Mouse (Mus musculus): ENCODE results near the gene Siah1a. TPM values are rescaled to one million over a fixed set of nuclear protein-coding genes. Genes with fewer than 3 reads are reported as not detected.

Siah1a gene
- polyA plus RNA-seq, 1 experiment from 2014 or later, result 28.8 TPM

DNA sequence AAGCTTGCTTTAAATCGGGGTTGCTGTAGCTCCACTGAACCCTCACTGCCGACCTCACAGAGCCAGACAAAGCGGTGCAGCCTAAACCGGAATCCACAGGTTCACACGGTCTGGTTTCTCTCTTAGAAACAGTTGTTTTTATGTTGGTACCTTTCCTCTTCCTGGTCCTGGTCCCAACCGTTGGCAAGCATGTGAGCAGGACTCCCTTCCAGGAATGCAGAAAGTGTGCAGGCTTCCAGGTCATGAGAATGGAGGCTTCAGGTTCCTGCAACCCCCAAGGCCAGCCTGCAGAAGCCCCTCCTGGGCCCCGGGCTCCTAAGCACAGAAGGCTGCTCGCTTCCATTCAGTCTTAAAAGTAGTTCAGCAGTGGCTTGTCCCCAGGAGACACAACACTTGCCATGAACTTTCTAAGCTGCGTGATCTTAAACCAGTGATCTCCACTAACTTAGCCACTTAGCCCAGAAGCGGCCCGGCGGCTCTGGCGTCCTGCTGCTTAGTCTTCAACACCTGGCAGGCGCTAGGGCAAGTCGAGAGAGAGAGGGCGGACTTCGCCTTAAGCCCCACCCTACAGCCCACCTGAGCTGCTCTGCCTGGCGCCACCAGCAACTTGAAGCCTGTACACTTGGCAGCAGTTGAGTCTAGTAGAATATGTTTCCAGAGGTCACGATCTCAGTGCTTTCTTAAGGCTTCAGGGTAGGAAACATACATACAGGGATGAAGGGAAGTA, 17.3 kb downstream of the Siah1a start:
- ChIA-PET CTCF (interaction anchor here (2.3 kb wide), 1 partner anchor 9 kb away, joined by 6 read pairs; no protein-coding TSS in a partner anchor), POLR2A (no interaction called here)
- no peak for ATAC-seq
- TF ChIP-seq CTCF (IDR thresholded peaks at IDR 0.05), result no peak
- in situ Hi-C loops (cut with MboI; ENCODE audit: low pct_unique_long_range_greater_than_20kb), result loop anchor here (10.0 kb wide), 1 partner anchor 176 kb away; no protein-coding TSS in a partner anchor
- H3K27me3 ChIP-seq, result no peaks in the 10 kb centered on the region
- no peak for DNase-seq (ENCODE audit: low read depth, low spot score)

DNA sequence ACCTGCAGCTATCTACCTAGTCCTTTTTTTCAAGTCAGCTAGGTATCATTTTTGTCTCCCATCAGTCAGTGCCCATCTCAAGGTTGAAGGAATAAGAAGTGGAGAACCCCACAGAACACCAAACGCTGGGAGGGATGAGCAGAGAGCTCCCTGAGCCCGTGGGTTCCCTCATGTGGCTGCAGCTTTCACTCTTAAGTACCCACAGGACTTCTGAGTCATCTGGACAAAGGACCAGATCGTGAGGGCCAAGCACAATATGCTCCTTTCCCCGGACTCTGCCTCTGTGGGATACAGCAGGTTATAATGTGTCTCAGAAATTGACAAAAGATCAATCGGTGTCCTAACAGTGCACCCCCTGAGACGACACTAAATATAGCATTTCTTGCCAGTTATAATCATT, 18.8 kb downstream of the Siah1a start:
- DNase-seq (ENCODE audit: low read depth, low spot score) (no peak), ATAC-seq (no peak)
- POLR2A ChIA-PET, result interaction anchor here (0.8 kb wide), 1 partner anchor 149 kb away, joined by 6 read pairs; no protein-coding TSS in a partner anchor

GRCm38 (mm10) chr8:86721490-86721889, 24.2 kb downstream of the Siah1a start:
- no peak for ATAC-seq
- no peaks in the 10 kb centered on the region for H3K27me3 ChIP-seq
- POLR2A ChIA-PET, result no interaction called here
- no peak for DNase-seq (ENCODE audit: low read depth, low spot score)
- CTCF ChIA-PET, result interaction anchor here (1.0 to 2.0 kb wide), 6 partner anchors 9 to 182 kb away, joined by 3 to 7 read pairs (median 6); no protein-coding TSS in a partner anchor
- in situ Hi-C loops (cut with MboI; ENCODE audit: low pct_unique_long_range_greater_than_20kb), result loop anchor here (10.0 kb wide), 1 partner anchor 183 kb away; no protein-coding TSS in a partner anchor
- no peak for TF ChIP-seq CTCF (IDR thresholded peaks at IDR 0.05)

More for the DNA sequence above, 18.8 kb downstream of the Siah1a start:
- in situ Hi-C loops (cut with MboI; ENCODE audit: low pct_unique_long_range_greater_than_20kb), result loop anchor here (10.0 kb wide), 1 partner anchor 178 kb away; no protein-coding TSS in a partner anchor
- no peak for TF ChIP-seq CTCF (IDR thresholded peaks at IDR 0.05)
- CTCF ChIA-PET, result interaction anchor here (1.0 to 2.3 kb wide), 4 partner anchors 8 to 17 kb away, joined by 3 to 6 read pairs (median 4); no protein-coding TSS in a partner anchor
- H3K27me3 ChIP-seq, result no peaks in the 10 kb centered on the region

GRCm38 (mm10) chr8:86720756-86721459, 24.8 kb downstream of the Siah1a start:
- in situ Hi-C loops (cut with MboI; ENCODE audit: low pct_unique_long_range_greater_than_20kb), result loop anchor here (10.0 kb wide), 1 partner anchor 184 kb away; no protein-coding TSS in a partner anchor
- ATAC-seq (no peak), DNase-seq (ENCODE audit: low read depth, low spot score) (no peak)
- ChIA-PET POLR2A (interaction anchor here (1.0 kb wide), 1 partner anchor 10 kb away, joined by 3 read pairs; no protein-coding TSS in a partner anchor), CTCF (interaction anchor here (0.9 to 2.0 kb wide), 6 partner anchors 10 to 182 kb away, joined by 3 to 6 read pairs (median 4); no protein-coding TSS in a partner anchor)
- peak; percentile 46 for TF ChIP-seq CTCF (IDR thresholded peaks at IDR 0.05)
- H3K27me3 ChIP-seq, result no peaks in the 10 kb centered on the region

DNA sequence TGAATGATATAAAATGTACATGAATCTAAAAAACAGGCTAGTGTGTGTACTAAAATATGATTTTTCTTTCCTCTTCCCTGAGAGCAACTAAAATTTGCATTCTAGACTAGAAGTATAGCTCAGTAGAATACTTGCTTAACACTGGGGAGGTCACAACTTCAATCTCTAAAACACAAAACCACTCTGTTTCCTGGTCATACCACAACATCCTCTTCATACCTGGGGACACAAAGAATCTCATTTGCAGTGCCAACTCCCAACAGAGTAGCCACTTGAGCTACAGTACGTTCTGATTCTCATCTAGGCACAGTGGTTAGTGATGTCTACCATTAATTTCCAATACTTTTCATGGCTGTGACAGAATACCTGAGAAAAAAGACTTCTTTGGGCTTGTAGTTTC, 26.4 kb downstream of the Siah1a start:
- in situ Hi-C loops (cut with MboI; ENCODE audit: low pct_unique_long_range_greater_than_20kb), result no loop called here
- ChIA-PET CTCF (interaction anchor here (0.9 to 2.4 kb wide), 5 partner anchors 9 to 24 kb away, joined by 3 to 6 read pairs (median 3); no protein-coding TSS in a partner anchor), POLR2A (no interaction called here)
- no peaks in the 10 kb centered on the region for H3K27me3 ChIP-seq
- no peak for TF ChIP-seq CTCF (IDR thresholded peaks at IDR 0.05)
- no peak for DNase-seq (ENCODE audit: low read depth, low spot score)
- no peak for ATAC-seq

- POLR2A ChIA-PET, result no interaction called here
- CTCF ChIA-PET, result interaction anchor here (0.9 to 2.4 kb wide), 4 partner anchors 10 to 25 kb away, joined by 3 to 6 read pairs (median 3); no protein-coding TSS in a partner anchor
- no peaks in the 10 kb centered on the region for H3K27me3 ChIP-seq
- no peak for TF ChIP-seq CTCF (IDR thresholded peaks at IDR 0.05)
- ATAC-seq (no peak), DNase-seq (ENCODE audit: low read depth, low spot score) (no peak)
- in situ Hi-C loops (cut with MboI; ENCODE audit: low pct_unique_long_range_greater_than_20kb), result no loop called here
Measured at GRCm38 (mm10) chr8:86718332-86718994, 27.3 kb downstream of the Siah1a start.

- CTCF ChIA-PET, result interaction anchor here (1.1 kb wide), 1 partner anchor 15 kb away, joined by 3 read pairs; no protein-coding TSS in a partner anchor
Measured at GRCm38 (mm10) chr8:86713407-86714188, 32.1 kb downstream of the Siah1a start.

DNA sequence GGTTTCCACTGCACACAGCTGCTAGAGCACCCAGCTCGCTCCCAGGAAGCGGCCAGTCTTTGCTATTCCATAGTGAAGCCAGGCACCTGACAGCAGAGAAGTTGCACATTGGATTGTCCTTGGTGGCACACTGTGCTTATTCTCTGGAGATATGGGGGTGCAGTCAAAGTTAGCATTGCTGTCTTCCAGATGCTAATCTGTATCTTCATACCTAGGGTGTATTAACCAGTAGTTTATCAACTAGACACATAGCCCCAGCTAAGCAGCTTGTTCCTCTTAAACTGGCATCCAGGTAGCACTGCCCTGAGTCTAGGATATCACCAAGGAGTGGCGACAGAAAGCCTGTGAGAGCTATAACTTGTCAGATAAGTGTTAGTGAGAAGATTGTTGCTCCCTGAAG, 33.1 kb downstream of the Siah1a start:
- in situ Hi-C loops (cut with MboI; ENCODE audit: low pct_unique_long_range_greater_than_20kb), result no loop called here
- no peaks in the 10 kb centered on the region for H3K27me3 ChIP-seq
- no peak for TF ChIP-seq CTCF (IDR thresholded peaks at IDR 0.05)
- DNase-seq (ENCODE audit: low read depth, low spot score) (no peak), ATAC-seq (no peak)
- POLR2A ChIA-PET, result interaction anchor here (0.9 kb wide), 1 partner anchor 195 kb away, joined by 4 read pairs; no protein-coding TSS in a partner anchor
- CTCF ChIA-PET, result interaction anchor here (1.1 to 1.4 kb wide), 2 partner anchors 14 to 22 kb away, joined by 3 read pairs; no protein-coding TSS in a partner anchor

More at GRCm38 (mm10) chr8:86713407-86714188, 32.1 kb downstream of the Siah1a start:
- no peaks in the 10 kb centered on the region for H3K27me3 ChIP-seq
- no peak for TF ChIP-seq CTCF (IDR thresholded peaks at IDR 0.05)
- ATAC-seq, result no peak
- in situ Hi-C loops (cut with MboI; ENCODE audit: low pct_unique_long_range_greater_than_20kb), result no loop called here
- DNase-seq (ENCODE audit: low read depth, low spot score), result no peak
- POLR2A ChIA-PET, result interaction anchor here (0.6 kb wide), 1 partner anchor 24 kb away, joined by 3 read pairs; no protein-coding TSS in a partner anchor

DNA sequence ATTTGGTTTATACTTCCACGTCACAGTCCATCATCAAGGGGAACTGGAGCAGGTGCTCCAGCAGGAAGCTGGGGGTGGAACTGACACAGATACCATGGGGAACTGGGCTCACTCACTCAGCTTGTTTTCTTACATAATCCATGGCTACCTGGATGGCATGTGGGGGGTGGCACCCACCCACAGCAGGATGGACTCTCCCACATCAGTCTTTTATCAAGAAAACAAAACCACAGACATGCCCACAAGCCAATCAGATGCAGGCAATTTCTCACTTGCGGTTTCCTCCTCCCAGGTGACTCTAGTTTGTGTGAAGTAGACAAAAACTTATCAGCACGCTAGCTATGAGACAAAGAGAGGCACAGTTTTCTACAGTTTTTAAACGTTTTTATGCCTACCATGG, 37.9 kb downstream of the Siah1a start:
- no peak for ATAC-seq
- in situ Hi-C loops (cut with MboI; ENCODE audit: low pct_unique_long_range_greater_than_20kb), result no loop called here
- no peak for DNase-seq (ENCODE audit: low read depth, low spot score)
- ChIA-PET CTCF (interaction anchor here (0.9 to 1.6 kb wide), 5 partner anchors 9 to 29 kb away, joined by 3 to 4 read pairs (median 3); no protein-coding TSS in a partner anchor), POLR2A (no interaction called here)
- H3K27me3 ChIP-seq, result no peaks in the 10 kb centered on the region
- TF ChIP-seq CTCF (IDR thresholded peaks at IDR 0.05), result no peak
